1 mouse cellular context compared by ENCODE assay signal in genomic region chr15:89431806-89432205, GRCm38 (mm10).
TF ChIP-seq lines count a peak whose summit lies in the region.

No protein-coding gene starts in this region.

TF ChIP-seq in CH12.LX, 34 proteins besides CTCF, POLR2A, EP300 and RAD21 (continued from another document):
- TF ChIP-seq SMC3 (IDR thresholded peaks at IDR 0.05; ENCODE audit: low read depth, low read length) (no peak), MEF2A (IDR thresholded peaks at IDR 0.05; ENCODE audit: borderline replicate concordance, low read depth, low read length) (no peak), ETS1 (conservative IDR thresholded peaks at IDR 0.05; ENCODE audit: low read depth, low read length) (no peak), TBP (conservative IDR thresholded peaks at IDR 0.05; ENCODE audit: low read depth, low read length) (no peak), PAX5 (IDR thresholded peaks at IDR 0.05; ENCODE audit: low read length) (no peak)
